In the genomic region with DNA sequence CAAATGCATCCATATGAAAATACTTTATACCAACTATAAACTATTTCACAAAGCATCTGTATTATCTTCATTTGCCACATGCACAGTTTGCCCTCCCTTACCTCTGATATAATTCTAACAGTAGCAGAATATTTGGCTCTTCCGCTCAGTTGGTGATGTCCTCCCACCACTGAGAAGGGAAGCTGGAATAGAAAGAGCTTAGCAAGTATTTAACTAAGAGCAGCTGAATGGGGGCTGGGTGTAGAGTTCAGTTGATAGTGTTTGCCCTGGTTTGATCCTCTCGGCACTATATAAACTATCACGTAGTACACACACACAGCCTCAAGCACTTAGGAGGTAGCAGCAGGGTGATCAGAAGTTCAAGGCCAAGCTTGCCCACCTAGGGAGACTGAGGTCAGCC, we compare ENCODE assay signal across 34 mouse cellular contexts. TPM values are rescaled to one million over a fixed set of nuclear protein-coding genes. Genes with fewer than 3 reads are reported as not detected.
DNase-seq lines count a peak whose midpoint lies in the region; ATAC-seq and TF ChIP-seq lines count a peak whose summit lies in the region.
"Had no signal": no experiment of that assay in that cellular context is flagged by ENCODE, and none has a peak within 500 bp of the region (broad histone marks: within the 10 kb centered on the region; RNA-seq: fewer than 3 reads in every experiment).

No protein-coding gene starts in this region.

- no peak overlapping the region for H3K4me2 ChIP-seq in stomach, embryonic 15.5 days
- no peak overlapping the region for H3K4me2 ChIP-seq in stomach, postnatal 0 days (replicated peaks; ENCODE audit: low read depth)
- H3K4me2 ChIP-seq: embryonic facial prominence, embryonic 13.5 days; embryonic facial prominence, embryonic 15.5 days; forebrain, embryonic 12.5 days; forebrain, embryonic 15.5 days had no signal

- no peaks in the 10 kb centered on the region for H3K9me3 ChIP-seq in stomach, embryonic 15.5 days
- H3K9me3 ChIP-seq in stomach, postnatal 0 days (ENCODE audit: control insufficient read depth, low read length), result no peaks in the 10 kb centered on the region
- H3K9me3 ChIP-seq: embryonic facial prominence, embryonic 13.5 days; embryonic facial prominence, embryonic 15.5 days; forebrain, embryonic 10.5 days; forebrain, embryonic 12.5 days; forebrain, embryonic 15.5 days had no signal

- intact Hi-C loops in left cerebral cortex, postnatal 14 days (cut with DNase I), result no loop called here
- intact Hi-C loops in left cerebral cortex, adult 2 months (cut with DNase I), result no loop called here

- no peaks in the 10 kb centered on the region for H3K4me1 ChIP-seq in stomach, embryonic 15.5 days
- no peaks in the 10 kb centered on the region for H3K4me1 ChIP-seq in stomach, postnatal 0 days (replicated peaks; ENCODE audit: control insufficient read depth, insufficient read depth)
- H3K4me1 ChIP-seq: embryonic facial prominence, embryonic 13.5 days; forebrain, embryonic 10.5 days; forebrain, embryonic 12.5 days; forebrain, embryonic 15.5 days had no signal

- H3K9ac ChIP-seq in stomach, embryonic 15.5 days, result no peak overlapping the region
- no peak overlapping the region for H3K9ac ChIP-seq in stomach, postnatal 0 days (ENCODE audit: low read length)
- H3K9ac ChIP-seq: embryonic facial prominence, embryonic 13.5 days; embryonic facial prominence, embryonic 15.5 days; forebrain, embryonic 12.5 days; forebrain, embryonic 15.5 days had no signal

- no peaks in the 10 kb centered on the region for H3K27me3 ChIP-seq in stomach, embryonic 15.5 days (replicated peaks)
- no peaks in the 10 kb centered on the region for H3K27me3 ChIP-seq in stomach, postnatal 0 days (ENCODE audit: control insufficient read depth, insufficient read depth, low read length)
- H3K27me3 ChIP-seq: embryonic facial prominence, embryonic 13.5 days; embryonic facial prominence, embryonic 15.5 days; forebrain, embryonic 12.5 days; forebrain, embryonic 15.5 days had no signal

- WGBS in stomach, embryonic 15.5 days, result 39% methylated on average over 3 of the region's 3 CpGs
- 26% methylated on average over 3 of the region's 3 CpGs for WGBS in stomach, postnatal 0 days

- no peak for DNase-seq in frontal cortex, postnatal 25 days (ENCODE audit: low spot score in 2 of 2)
- peak in 1 of 2 experiments; percentile 12 for DNase-seq in layer of hippocampus, adult 2 months (ENCODE audit: low spot score in 2 of 2)
- no peak for DNase-seq in layer of hippocampus, adult 8-10 months (ENCODE audit: low spot score in 2 of 2)
- peak; percentile 19 to 41 for DNase-seq in left cerebral cortex, postnatal 14 days (ENCODE audit: low spot score in 2 of 2)
- no peak for DNase-seq in left cerebral cortex, adult 2 months (ENCODE audit: extremely low spot score in 1 of 2, low spot score in 2 of 2)
- no peak for DNase-seq in stomach, postnatal 0 days (ENCODE audit: low spot score)
- DNase-seq: adrenal gland, adult 8-10 months; adrenal gland, postnatal 14 days; adrenal gland, postnatal 36 days; B cell, adult 2 months; cerebellum, adult 11 months; cerebellum, adult 18-20 months; cerebellum, adult 8-10 months; cerebellum, adult 9-11 months; cerebellum, postnatal 14 days; cerebellum, postnatal 36 days; embryo, embryonic 11 days had no signal

- no peak overlapping the region for H3K4me3 ChIP-seq in layer of hippocampus, adult 2 months
- H3K4me3 ChIP-seq in left cerebral cortex, adult 2 months, result no peak overlapping the region
- H3K4me3 ChIP-seq in stomach, embryonic 15.5 days (replicated peaks), result no peak overlapping the region
- H3K4me3 ChIP-seq in stomach, postnatal 0 days (ENCODE audit: low read depth, low read length), result no peak overlapping the region
- H3K4me3 ChIP-seq: embryonic facial prominence, embryonic 13.5 days; embryonic facial prominence, embryonic 15.5 days; erythroblast, embryonic 14.5 days; forebrain, embryonic 10.5 days; forebrain, embryonic 12.5 days; forebrain, embryonic 15.5 days had no signal

- TF ChIP-seq CTCF in layer of hippocampus, adult 2 months (conservative IDR thresholded peaks at IDR 0.05), result no peak
- no peak for TF ChIP-seq CTCF in left cerebral cortex, adult 2 months (IDR thresholded peaks at IDR 0.05)
- TF ChIP-seq CTCF in stomach, postnatal 0 days (IDR thresholded peaks at IDR 0.05; ENCODE audit: low read depth), result no peak

- TF ChIP-seq EP300 in stomach, postnatal 0 days (optimal IDR thresholded peaks at IDR 0.05), result no peak

- H3K36me3 ChIP-seq in stomach, embryonic 15.5 days, result no peaks in the 10 kb centered on the region
- H3K36me3 ChIP-seq in stomach, postnatal 0 days (ENCODE audit: control insufficient read depth, insufficient read depth, low read length), result no peaks in the 10 kb centered on the region
- H3K36me3 ChIP-seq: embryonic facial prominence, embryonic 13.5 days; embryonic facial prominence, embryonic 15.5 days; forebrain, embryonic 10.5 days; forebrain, embryonic 12.5 days; forebrain, embryonic 15.5 days; G1E had no signal

- H3K27ac ChIP-seq in layer of hippocampus, adult 2 months, result peak overlapping the region; percentile 60
- no peak overlapping the region for H3K27ac ChIP-seq in left cerebral cortex, adult 2 months
- H3K27ac ChIP-seq in stomach, embryonic 15.5 days, result no peak overlapping the region
- H3K27ac ChIP-seq in stomach, postnatal 0 days (replicated peaks), result no peak overlapping the region
- H3K27ac ChIP-seq: embryonic facial prominence, embryonic 13.5 days; embryonic facial prominence, embryonic 15.5 days; forebrain, embryonic 10.5 days; forebrain, embryonic 12.5 days; forebrain, embryonic 15.5 days had no signal

- ATAC-seq in frontal cortex, adult (ENCODE audit: low TSS enrichment), result peak; percentile 65; the same call in 1 of the 2 replicates
- ATAC-seq in stomach, embryonic 15.5 days (ENCODE audit: insufficient read depth, low FRiP score, low read depth), result peak; percentile 39; the same call in 1 of the 2 replicates
- ATAC-seq in stomach, postnatal 0 days (ENCODE audit: low FRiP score, low TSS enrichment), result no peak
- ATAC-seq: activated CD4-positive, CD25-positive, alpha-beta regulatory T cell, adult 4 months; CD4-positive, CD25-positive, alpha-beta regulatory T cell, adult 4 months; forebrain, embryonic 15.5 days; Patski had no signal

RNA-seq across cellular contexts. Expression of a gene that starts 13.8 kb away (rescaled TPM):
- 1 to 10 TPM; 3.6 to 3.7 TPM for total RNA-seq in layer of hippocampus, adult 2 months (2021)
- total RNA-seq in layer of hippocampus, adult 8-10 months (2022), result 1 to 10 TPM; 3.4 to 5.7 (median 3.8) TPM
- total RNA-seq in left cerebral cortex, postnatal 14 days (2021), result 1 to 10 TPM; 2.6 to 2.7 TPM
- 1 to 10 TPM; 3.2 to 3.4 TPM for total RNA-seq in left cerebral cortex, adult 2 months (2021)
- not detected in 2 replicates for polyA plus RNA-seq in stomach, embryonic 15.5 days (2015; fragmentation: Nextera tagmentation; extraction: Ambion mirVana)
- 0.04 TPM in 1 of 2 replicates, not detected in the other for polyA plus RNA-seq in stomach, postnatal 0 days (2015; fragmentation: Nextera tagmentation; extraction: Ambion mirVana)
- total RNA-seq: adrenal gland, adult 18-20 months; adrenal gland, postnatal 14 days; adrenal gland, postnatal 36 days; CH12.LX; common myeloid progenitor, adult 5-6 weeks; G1E had no signal
- polyA plus RNA-seq: activated CD4-positive, CD25-positive, alpha-beta regulatory T cell, adult 4 months; CD4-positive, CD25-positive, alpha-beta regulatory T cell, adult 4 months; embryonic facial prominence, embryonic 11.5 days; embryonic facial prominence, embryonic 13.5 days; embryonic facial prominence, embryonic 15.5 days; erythroblast, embryonic 14.5 days; forebrain, embryonic 10.5 days; forebrain, embryonic 12.5 days; forebrain, embryonic 15.5 days; G1E; Patski had no signal

RNA-seq across cellular contexts. Expression of a gene that starts 28.1 kb away (rescaled TPM):
- total RNA-seq in layer of hippocampus, adult 2 months (2021), result not detected
- total RNA-seq in layer of hippocampus, adult 8-10 months (2022), result not detected
- not detected for total RNA-seq in left cerebral cortex, postnatal 14 days (2021)
- not detected for total RNA-seq in left cerebral cortex, adult 2 months (2021)
- polyA plus RNA-seq in stomach, embryonic 15.5 days (2015; fragmentation: Nextera tagmentation; extraction: Ambion mirVana), result 17.3 and 25.8 TPM in 2 replicates
- polyA plus RNA-seq in stomach, postnatal 0 days (2015; fragmentation: Nextera tagmentation; extraction: Ambion mirVana), result 279 and 287 TPM in 2 replicates
- total RNA-seq: CH12.LX; common myeloid progenitor, adult 5-6 weeks had no signal
- polyA plus RNA-seq: activated CD4-positive, CD25-positive, alpha-beta regulatory T cell, adult 4 months; CD4-positive, CD25-positive, alpha-beta regulatory T cell, adult 4 months; Patski had no signal

RNA-seq across cellular contexts. Expression of a gene that starts 30.8 kb away (rescaled TPM):
- total RNA-seq in layer of hippocampus, adult 2 months (2021), result not detected
- total RNA-seq in layer of hippocampus, adult 8-10 months (2022), result under 1 TPM in 3 of 4 experiments, not detected in 1; 0.22 to 0.59 (median 0.43) TPM
- under 1 TPM in 1 of 2 experiments, not detected in 1; 0.63 TPM for total RNA-seq in left cerebral cortex, postnatal 14 days (2021)
- not detected for total RNA-seq in left cerebral cortex, adult 2 months (2021)
- polyA plus RNA-seq in stomach, embryonic 15.5 days (2015; fragmentation: Nextera tagmentation; extraction: Ambion mirVana), result 796 and 889 TPM in 2 replicates
- 1,512 and 1,618 TPM in 2 replicates for polyA plus RNA-seq in stomach, postnatal 0 days (2015; fragmentation: Nextera tagmentation; extraction: Ambion mirVana)
- total RNA-seq: common myeloid progenitor, adult 5-6 weeks; G1E had no signal
- polyA plus RNA-seq: activated CD4-positive, CD25-positive, alpha-beta regulatory T cell, adult 4 months; CD4-positive, CD25-positive, alpha-beta regulatory T cell, adult 4 months; erythroblast, embryonic 14.5 days; G1E; Patski had no signal

RNA-seq across cellular contexts. Expression of a gene that starts 43.5 kb away (rescaled TPM):
- under 1 TPM in 1 of 2 experiments, not detected in 1; 0.77 TPM for total RNA-seq in layer of hippocampus, adult 2 months (2021)
- 1 to 10 TPM in 1 of 4 experiments, under 1 TPM in 2, not detected in 1; 0.29 to 1.4 (median 0.60) TPM for total RNA-seq in layer of hippocampus, adult 8-10 months (2022)
- total RNA-seq in left cerebral cortex, postnatal 14 days (2021), result not detected
- not detected for total RNA-seq in left cerebral cortex, adult 2 months (2021)
- 698 and 1,006 TPM in 2 replicates for polyA plus RNA-seq in stomach, embryonic 15.5 days (2015; fragmentation: Nextera tagmentation; extraction: Ambion mirVana)
- polyA plus RNA-seq in stomach, postnatal 0 days (2015; fragmentation: Nextera tagmentation; extraction: Ambion mirVana), result 758 and 921 TPM in 2 replicates
- total RNA-seq: adrenal gland, adult 18-20 months; adrenal gland, adult 8-10 months; adrenal gland, postnatal 14 days; adrenal gland, postnatal 36 days; common myeloid progenitor, adult 5-6 weeks; G1E had no signal
- polyA plus RNA-seq: activated CD4-positive, CD25-positive, alpha-beta regulatory T cell, adult 4 months; CD4-positive, CD25-positive, alpha-beta regulatory T cell, adult 4 months; G1E had no signal

RNA-seq across cellular contexts. Expression of a gene that starts 57.9 kb away (rescaled TPM):
- not detected for total RNA-seq in layer of hippocampus, adult 2 months (2021)
- not detected for total RNA-seq in layer of hippocampus, adult 8-10 months (2022)
- not detected for total RNA-seq in left cerebral cortex, postnatal 14 days (2021)
- total RNA-seq in left cerebral cortex, adult 2 months (2021), result not detected
- polyA plus RNA-seq in stomach, embryonic 15.5 days (2015; fragmentation: Nextera tagmentation; extraction: Ambion mirVana), result 397 and 779 TPM in 2 replicates
- 2,802 and 3,195 TPM in 2 replicates for polyA plus RNA-seq in stomach, postnatal 0 days (2015; fragmentation: Nextera tagmentation; extraction: Ambion mirVana)
- total RNA-seq: adrenal gland, adult 18-20 months; adrenal gland, adult 8-10 months; adrenal gland, postnatal 14 days; adrenal gland, postnatal 36 days; CH12.LX; common myeloid progenitor, adult 5-6 weeks had no signal
- polyA plus RNA-seq: activated CD4-positive, CD25-positive, alpha-beta regulatory T cell, adult 4 months; brain, embryonic 14.5 days; CD4-positive, CD25-positive, alpha-beta regulatory T cell, adult 4 months; embryonic facial prominence, embryonic 11.5 days; erythroblast, embryonic 14.5 days; forebrain, embryonic 10.5 days; forebrain, embryonic 12.5 days; forebrain, embryonic 15.5 days; G1E; Patski had no signal

Comparison
In these comparisons a context has a peak if more than half of its experiments do, and no peak if none do; other contexts are left out.
1. DNase-seq: peak in left cerebral cortex, postnatal 14 days (2 of 2); none in frontal cortex, postnatal 25 days (0 of 2), layer of hippocampus, adult 8-10 months (0 of 2), left cerebral cortex, adult 2 months (0 of 2) and stomach, postnatal 0 days (single experiment).